Mouse (Mus musculus) lung, embryonic 14.5 days (tissue): ENCODE results near the gene Mat2a. TPM values are rescaled to one million over a fixed set of nuclear protein-coding genes. Genes with fewer than 3 reads are reported as not detected.
"Not testable (repeated sequence)": the region's sequence is repeated elsewhere in the genome, so short reads cannot be mapped to it uniquely, and the experiment has no call there.

ENCODE experiments used
- ATAC-seq: fragments of 200-750 bp; cut with Nextera tagmentation; 2 replicates; pipeline ENCODE4 v1.8.0; 2017; ENCODE audit warnings: mild to moderate bottlenecking, moderate TSS enrichment, moderate library complexity; ENCODE audit not compliant: insufficient read depth
- DNase-seq: peaks from one replicate; pipeline ENCODE4 v3.0.0-alpha.2; 2015
- H3K27ac ChIP-seq: fragments of 300-500 bp; sonication (generic); 2 replicates; pipeline ENCODE4 v1.5.1; 2014; ENCODE audit warnings: low read depth, mild to moderate bottlenecking, moderate library complexity
- H3K27me3 ChIP-seq: fragments of 300-500 bp; sonication (generic); 2 replicates; pipeline ENCODE4 v1.6.1; 2014; ENCODE audit warnings: low read length, control low read depth; ENCODE audit not compliant: insufficient read depth
- H3K36me3 ChIP-seq: fragments of 300-500 bp; sonication (generic); 2 replicates; pipeline ENCODE4 v1.6.1; 2014; ENCODE audit warnings: control low read depth; ENCODE audit not compliant: insufficient read depth
- H3K4me1 ChIP-seq: fragments of 300-500 bp; sonication (generic); 2 replicates; pipeline ENCODE4 v1.6.1; 2014; ENCODE audit warnings: antibody characterized with exemption, control low read depth; ENCODE audit not compliant: insufficient read depth
- H3K4me2 ChIP-seq: fragments of 300-500 bp; sonication (generic); 2 replicates; pipeline ENCODE4 v1.6.1; 2014; ENCODE audit warnings: mild to moderate bottlenecking
- H3K4me3 ChIP-seq: fragments of 300-500 bp; sonication (generic); 2 replicates; pipeline ENCODE4 v1.5.1; 2014; ENCODE audit warnings: low read depth, low read length
- H3K9ac ChIP-seq: fragments of 300-500 bp; sonication (generic); 2 replicates; pipeline ENCODE4 v1.6.1; 2014
- H3K9me3 ChIP-seq: fragments of 300-500 bp; sonication (generic); 2 replicates; pipeline ENCODE4 v1.6.1; 2016; ENCODE audit warnings: low read depth, low read length, control low read depth
- CTCF ChIP-seq: IDR thresholded peaks from 2 replicates; pipeline ENCODE4 v1.5.1; 2016; ENCODE audit warnings: antibody characterized with exemption, low read depth
- WGBS: fragments of 180-500 bp; shearing (Covaris S2); extraction: QIAGEN DNeasy Blood & Tissue Kit; methylation state at CpG from one replicate; pipeline ENCODE4 v1.1.7; 2014; 5-methylcytosine and 5-hydroxymethylcytosine counted together
- polyA plus RNA-seq: library from polyadenylated mRNA; unstranded; fragments of >200 nt; fragmentation: Nextera tagmentation; extraction: Ambion mirVana; gene quantifications from 2 replicates; pipeline ENCODE4 v1.2.1, GENCODE M21; 2014

Gene Mat2a
- polyA plus RNA-seq, 1 experiment from 2014 or later: 402 TPM

GRCm38 (mm10) chr6:72479645-72480421 lies 40.5 kb upstream of the Mat2a start:
- H3K4me2 ChIP-seq: no peak overlapping the region
- WGBS: 77% methylated on average over 12 of the region's 12 CpGs
- H3K4me1 ChIP-seq: no peaks in the 10 kb centered on the region
- ATAC-seq (no peak), DNase-seq (no peak)
- H3K9me3 ChIP-seq: no peaks in the 10 kb centered on the region
- no peaks in the 10 kb centered on the region for H3K27me3 ChIP-seq
- no peak overlapping the region for H3K9ac ChIP-seq
- H3K4me3 ChIP-seq: no peak overlapping the region
- no peaks in the 10 kb centered on the region for H3K36me3 ChIP-seq
- no peak for TF ChIP-seq CTCF
- H3K27ac ChIP-seq: no peak overlapping the region

GRCm38 (mm10) chr6:72478691-72479090 lies 39.3 kb upstream of the Mat2a start:
- not testable (repeated sequence) for H3K9me3 ChIP-seq, H3K4me1 ChIP-seq, H3K27ac ChIP-seq, H3K27me3 ChIP-seq, H3K9ac ChIP-seq, H3K4me3 ChIP-seq, H3K4me2 ChIP-seq, H3K36me3 ChIP-seq, DNase-seq, ATAC-seq
- 82% methylated on average over 3 of the region's 3 CpGs for WGBS

- DNase-seq (no peak), ATAC-seq (no peak)
- no peak overlapping the region for H3K9ac ChIP-seq
- H3K4me2 ChIP-seq: no peak overlapping the region
- TF ChIP-seq CTCF: no peak
- H3K27ac ChIP-seq: no peak overlapping the region
- H3K9me3 ChIP-seq: no peaks in the 10 kb centered on the region
- no peaks in the 10 kb centered on the region for H3K27me3 ChIP-seq
- no peaks in the 10 kb centered on the region for H3K36me3 ChIP-seq
- 0 out of 2 replicates have a peak, but pooled peaks cover 6% of the 10 kb centered on the region for H3K4me1 ChIP-seq
- no peak overlapping the region for H3K4me3 ChIP-seq
- WGBS: 84% methylated on average over 3 of the region's 3 CpGs
Measured at GRCm38 (mm10) chr6:72477621-72478020, 38.3 kb upstream of the Mat2a start.

- Histone ChIP-seq H3K9me3 (no peaks in the 10 kb centered on the region), H3K4me3 (no peak overlapping the region), H3K9ac (no peak overlapping the region), H3K27me3 (no peaks in the 10 kb centered on the region), H3K27ac (no peak overlapping the region), H3K36me3 (no peaks in the 10 kb centered on the region), H3K4me1 (0 out of 2 replicates have a peak, but pooled peaks cover 6% of the 10 kb centered on the region), H3K4me2 (no peak overlapping the region)
- 86% methylated on average over 5 of the region's 5 CpGs for WGBS
- DNase-seq: no peak
- ATAC-seq: no peak
- no peak for TF ChIP-seq CTCF
Measured at GRCm38 (mm10) chr6:72476836-72477235, 37.5 kb upstream of the Mat2a start.

- H3K4me3 ChIP-seq: no peak overlapping the region
- H3K4me2 ChIP-seq: no peak overlapping the region
- DNase-seq (no peak), ATAC-seq (no peak)
- 0 out of 2 replicates have a peak, but pooled peaks cover 6% of the 10 kb centered on the region for H3K4me1 ChIP-seq
- no peaks in the 10 kb centered on the region for H3K27me3 ChIP-seq
- H3K9me3 ChIP-seq: no peaks in the 10 kb centered on the region
- WGBS: 84% methylated on average over 4 of the region's 4 CpGs
- H3K36me3 ChIP-seq: no peaks in the 10 kb centered on the region
- no peak for TF ChIP-seq CTCF
- H3K27ac ChIP-seq: no peak overlapping the region
- no peak overlapping the region for H3K9ac ChIP-seq
Measured at GRCm38 (mm10) chr6:72475221-72475985, 36.0 kb upstream of the Mat2a start.

- Histone ChIP-seq H3K27me3 (no peaks in the 10 kb centered on the region), H3K36me3 (no peaks in the 10 kb centered on the region), H3K9ac (no peak overlapping the region), H3K9me3 (no peaks in the 10 kb centered on the region), H3K27ac (peak overlapping the region; percentile 30; the same call in 1 of the 2 replicates), H3K4me2 (no peak overlapping the region), H3K4me3 (no peak overlapping the region), H3K4me1 (0 out of 2 replicates have a peak, but pooled peaks cover 6% of the 10 kb centered on the region)
- ATAC-seq: peak; percentile 84
- TF ChIP-seq CTCF: no peak
- DNase-seq: peak; percentile 76
- WGBS: 35% methylated on average over 14 of the region's 14 CpGs
Measured at GRCm38 (mm10) chr6:72473264-72474041, 34.1 kb upstream of the Mat2a start.
